Mouse (Mus musculus) T-helper 1 cell (primary cell): ENCODE measurements around the gene H2al1k.
"Not testable (repeated sequence)": the region's sequence is repeated elsewhere in the genome, so short reads cannot be mapped to it uniquely, and the experiment has no call there.

Experiments
- in situ Hi-C: fragments of 300-600 bp; cut with MboI, MseI; formaldehyde crosslinking; loops from one replicate; pipeline ENCODE4 v1.15.1; 2025; ENCODE audit warnings: high pct_unique_total_duplicates

H2al1k gene

GRCm38 (mm10) chrX:9350327-9350726 lies at the start of gene H2al1k:
Gene H2al1k, plus strand, starts transcription at chrX:9350627.
- in situ Hi-C loops, result not testable (repeated sequence)

DNA sequence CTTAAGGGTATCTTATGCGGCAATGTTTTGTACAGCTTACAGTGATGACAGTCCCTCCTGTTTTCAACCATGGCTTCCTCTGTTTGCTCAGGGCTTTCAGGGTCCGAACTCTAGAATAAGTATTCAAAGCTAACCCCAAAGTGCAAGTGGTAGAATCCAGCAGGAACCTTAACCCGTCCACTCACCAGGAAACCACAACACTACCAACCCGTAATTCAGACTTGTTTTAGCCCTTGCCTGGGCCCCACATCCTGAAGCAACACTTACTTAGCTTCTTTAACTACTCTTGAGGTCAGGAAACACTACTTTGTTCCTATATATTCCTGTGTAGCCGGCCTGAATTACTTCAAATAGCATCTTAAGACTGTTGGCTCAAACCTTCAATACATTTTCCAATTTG lies 47.6 kb upstream of the H2al1k start:
- in situ Hi-C loops, result no loop called here

DNA sequence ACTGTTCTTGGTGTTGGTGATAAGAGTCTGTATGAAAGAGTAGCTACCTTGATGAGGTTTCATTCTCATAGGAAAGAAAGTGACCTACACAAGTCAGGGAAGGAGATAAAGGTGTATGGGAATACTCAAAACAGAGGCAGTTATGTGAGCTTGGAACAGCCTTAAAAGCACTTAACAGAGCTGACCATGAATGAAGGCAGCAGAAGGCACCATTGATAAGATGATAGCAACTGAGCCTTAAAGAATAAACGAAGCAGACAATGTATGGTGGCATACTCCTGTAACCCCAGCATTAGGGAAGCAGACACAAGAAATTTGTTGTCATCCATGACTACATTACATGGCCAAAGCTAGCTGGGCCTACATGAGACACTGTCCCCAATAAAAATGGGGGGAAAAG lies 47.0 kb upstream of the H2al1k start:
- in situ Hi-C loops, result no loop called here

GRCm38 (mm10) chrX:9316457-9316856 lies 34.0 kb upstream of the H2al1k start:
- in situ Hi-C loops, result loop anchor here (5.0 kb wide), 1 partner anchor 216 kb away; no protein-coding TSS in a partner anchor

DNA sequence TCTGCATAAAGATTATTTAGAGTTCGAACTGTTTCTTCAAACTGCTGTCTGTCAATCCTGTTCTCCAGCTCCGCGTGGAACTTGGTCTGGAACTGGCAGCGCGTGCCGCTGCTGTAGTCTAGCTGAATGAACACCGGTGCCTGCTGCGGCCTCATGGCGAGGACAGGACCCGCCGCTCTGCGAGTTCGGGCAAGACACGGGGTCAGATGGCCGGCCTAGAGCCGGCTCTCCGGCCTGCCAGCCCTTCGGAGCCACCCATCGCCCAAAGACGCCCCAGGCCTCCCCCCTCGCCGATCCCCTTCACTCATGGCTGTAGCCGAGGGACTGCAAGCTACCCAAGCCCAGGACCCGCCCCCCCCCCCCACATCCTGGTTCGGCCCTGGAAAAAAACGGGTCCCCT lies 22.5 kb upstream of the H2al1k start:
- in situ Hi-C loops, result not testable (repeated sequence)

- in situ Hi-C loops, result not testable (repeated sequence)
These were observed 18.0 kb upstream of the H2al1k start for GRCm38 (mm10) chrX:9332366-9332962.

GRCm38 (mm10) chrX:9333035-9333434 lies 17.4 kb upstream of the H2al1k start:
- in situ Hi-C loops, result not testable (repeated sequence)

GRCm38 (mm10) chrX:9334996-9335395 lies 15.4 kb upstream of the H2al1k start:
- in situ Hi-C loops, result loop anchor here (5.0 kb wide), 1 partner anchor 182 kb away; no protein-coding TSS in a partner anchor

GRCm38 (mm10) chrX:9374012-9374411 lies 23.6 kb downstream of the H2al1k start:
- in situ Hi-C loops, result not testable (repeated sequence)

DNA sequence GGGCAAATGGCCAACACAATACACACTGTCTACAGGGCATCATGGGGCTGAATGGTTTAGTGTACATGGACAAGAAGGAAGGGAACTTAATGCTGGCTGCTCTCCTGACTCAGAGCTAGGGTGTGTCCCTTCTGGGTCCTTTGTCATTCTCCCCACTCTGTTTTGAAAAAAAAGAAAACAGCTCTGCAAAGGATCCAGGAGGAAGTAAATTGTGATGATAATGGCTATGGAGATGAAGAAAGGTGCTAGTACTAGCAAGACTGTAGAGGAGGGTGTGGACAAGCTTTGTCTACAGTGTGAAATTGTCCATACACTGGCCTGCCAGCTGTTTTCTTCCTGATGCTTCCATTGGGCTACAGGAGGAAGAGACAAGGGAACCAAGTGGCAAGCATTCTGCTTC lies 25.5 kb downstream of the H2al1k start:
- in situ Hi-C loops, result not testable (repeated sequence)
